Mouse (Mus musculus) lung, postnatal 0 days (tissue): ENCODE data around the gene Serpina11.

Source experiments
- CTCF ChIP-seq: IDR thresholded peaks from 2 replicates; pipeline ENCODE4 v1.5.1; 2016; ENCODE audit warnings: antibody characterized with exemption, mild to moderate bottlenecking
- EP300 ChIP-seq: IDR thresholded peaks from 2 replicates; pipeline ENCODE4 v1.6.1; 2016; ENCODE audit warnings: antibody characterized with exemption, mild to moderate bottlenecking, control low read depth

GRCm38 (mm10) chr12:104038181-104038580 is 48.4 kb upstream of the Serpina11 start:
- no peak for TF ChIP-seq CTCF
- no peak for TF ChIP-seq EP300
